Mouse (Mus musculus) olfactory bulb, adult 2 months (tissue): ENCODE results near the gene Ccnd2.

Experiments
- CTCF ChIP-seq: fragments of 200-500 bp; IDR thresholded peaks from 2 replicates; pipeline ENCODE4 v1.5.1; 2012; ENCODE audit warnings: low read depth, mild to moderate bottlenecking, low read length, moderate library complexity; ENCODE audit not compliant: insufficient read depth
- POLR2A ChIP-seq: fragments of 200-500 bp; IDR thresholded peaks from 2 replicates; pipeline ENCODE4 v1.6.1; 2012; ENCODE audit warnings: mild to moderate bottlenecking, low read depth, low read length, moderate library complexity; ENCODE audit not compliant: insufficient read depth

- TF ChIP-seq CTCF (no peak), POLR2A (no peak)
Observed at GRCm38 (mm10) chr6:127153972-127154707, 2.1 kb upstream of the Ccnd2 start.
